Mouse (Mus musculus) MEL (cell line): Measurements from ENCODE around the gene Tnfrsf12a. TPM values are rescaled to one million over a fixed set of nuclear protein-coding genes. Genes with fewer than 3 reads are reported as not detected.

Experiments used
- DNase-seq: peaks from one replicate; pipeline ENCODE4 v3.0.0; 2011; ENCODE audit warnings: low read depth, low spot score
- H3K27ac ChIP-seq: 2 replicates; pipeline ENCODE4 v1.5.1; 2012; ENCODE audit warnings: low read depth, mild to moderate bottlenecking, control low read depth, low read length, moderate library complexity; ENCODE audit not compliant: control insufficient read depth
- H3K27me3 ChIP-seq, 2 experiments: fragments of 150-350 bp in 1 of 2; sonication (generic) in 1 of 2; 2 replicates each; pipeline ENCODE4 v1.6.1; 2012; ENCODE audit warnings: low read length in 2 of 2, mild to moderate bottlenecking in 2 of 2, improper control_type of control experiment in 1 of 2, moderate library complexity in 1 of 2; ENCODE audit not compliant: insufficient read depth in 2 of 2, control insufficient read depth in 1 of 2
- H3K36me3 ChIP-seq, 2 experiments: 2 replicates each; pipeline ENCODE4 v1.6.1; 2012 to 2014; ENCODE audit warnings: low read length in 2 of 2, improper control_type of control experiment in 1 of 2, inconsistent platforms in 1 of 2, mild to moderate bottlenecking in 1 of 2; ENCODE audit not compliant: insufficient read depth in 2 of 2, control insufficient read depth in 1 of 2
- H3K4me1 ChIP-seq, 2 experiments: fragments of 150-350 bp in 1 of 2; sonication (generic) in 1 of 2; 2 replicates each; pipeline ENCODE4 v1.6.1; 2012; ENCODE audit warnings: low read length in 2 of 2, improper control_type of control experiment in 1 of 2, mild to moderate bottlenecking in 1 of 2; ENCODE audit not compliant: insufficient read depth in 2 of 2, control insufficient read depth in 1 of 2
- H3K4me3 ChIP-seq, 2 experiments: fragments of 150-350 bp in 1 of 2; sonication (generic) in 1 of 2; 2 replicates each; pipeline ENCODE4 v1.5.1; 2012; ENCODE audit warnings: low read depth in 2 of 2, low read length in 2 of 2, mild to moderate bottlenecking in 2 of 2, moderate library complexity in 2 of 2, control low read depth in 1 of 2, improper control_type of control experiment in 1 of 2; ENCODE audit not compliant: control insufficient read depth in 1 of 2, insufficient read depth in 1 of 2
- H3K79me2 ChIP-seq: 2 replicates; pipeline ENCODE4 v1.6.1; 2012; ENCODE audit warnings: mild to moderate bottlenecking, low read length, moderate library complexity; ENCODE audit not compliant: control insufficient read depth, poor library complexity, insufficient read depth
- H3K9ac ChIP-seq: 2 replicates; pipeline ENCODE4 v1.6.1; 2012; ENCODE audit warnings: low read depth, mild to moderate bottlenecking, control low read depth, low read length, moderate library complexity; ENCODE audit not compliant: control insufficient read depth, poor library complexity, severe bottlenecking
- H3K9me3 ChIP-seq: fragments of 150-350 bp; sonication (generic); replicated peaks from 2 replicates; pipeline ENCODE4 v1.6.1; 2012; ENCODE audit warnings: mild to moderate bottlenecking, low read length, improper control_type of control experiment, moderate library complexity; ENCODE audit not compliant: insufficient read depth
- CTCF ChIP-seq, 3 experiments: IDR thresholded peaks in 2 of 3; conservative IDR thresholded peaks in 1 of 3; 2 replicates each; pipeline ENCODE4 v1.5.1; 2011 to 2012; ENCODE audit warnings: low read length in 3 of 3, low read depth in 2 of 3, mild to moderate bottlenecking in 2 of 3, improper control_type of control experiment in 1 of 3, inconsistent platforms in 1 of 3, mixed read lengths in 1 of 3, moderate library complexity in 1 of 3; ENCODE audit not compliant: control insufficient read depth in 1 of 3, insufficient read depth in 1 of 3, poor library complexity in 1 of 3, severe bottlenecking in 1 of 3
- E2F4 ChIP-seq: IDR thresholded peaks from 2 replicates; pipeline ENCODE4 v1.6.1; 2011; ENCODE audit warnings: low read depth, low read length, improper control_type of control experiment, borderline replicate concordance
- ELF1 ChIP-seq: IDR thresholded peaks from 2 replicates; pipeline ENCODE4 v1.6.1; 2014; ENCODE audit warnings: low read depth, mild to moderate bottlenecking, inconsistent platforms, low read length, improper control_type of control experiment, moderate library complexity
- ETS1 ChIP-seq: IDR thresholded peaks from 2 replicates; pipeline ENCODE4 v1.6.1; 2012; ENCODE audit warnings: low read depth, mild to moderate bottlenecking, inconsistent platforms, low read length, improper control_type of control experiment, moderate library complexity
- KAT2A ChIP-seq: conservative IDR thresholded peaks from 2 replicates; pipeline ENCODE4 v1.6.1; 2012; ENCODE audit warnings: low read depth, low read length, improper control_type of control experiment, inconsistent platforms
- MAX ChIP-seq: IDR thresholded peaks from 2 replicates; pipeline ENCODE4 v1.6.1; 2011; ENCODE audit warnings: low read length, improper control_type of control experiment
- MAZ ChIP-seq: IDR thresholded peaks from 2 replicates; pipeline ENCODE4 v1.6.1; 2012; ENCODE audit warnings: low read depth, mild to moderate bottlenecking, inconsistent platforms, low read length, improper control_type of control experiment
- MEF2A ChIP-seq: IDR thresholded peaks from 2 replicates; pipeline ENCODE4 v1.6.1; 2014; ENCODE audit warnings: low read depth, mild to moderate bottlenecking, inconsistent platforms, low read length, improper control_type of control experiment; ENCODE audit not compliant: poor library complexity, insufficient replicate concordance, severe bottlenecking; ENCODE audit errors: extremely low read depth
- MXI1 ChIP-seq: IDR thresholded peaks from 2 replicates; pipeline ENCODE4 v1.6.1; 2011; ENCODE audit warnings: mild to moderate bottlenecking, low read depth, low read length, improper control_type of control experiment
- NELFE ChIP-seq: IDR thresholded peaks from 2 replicates; pipeline ENCODE4 v1.6.1; 2011; ENCODE audit warnings: low read depth, low read length, improper control_type of control experiment
- POLR2AphosphoS2 ChIP-seq: IDR thresholded peaks from 2 replicates; pipeline ENCODE4 v1.6.1; 2011; ENCODE audit warnings: low read length, improper control_type of control experiment
- POLR2AphosphoS5 ChIP-seq: IDR thresholded peaks from 2 replicates; pipeline ENCODE4 v1.6.1; 2012; ENCODE audit warnings: low read depth, borderline replicate concordance, mild to moderate bottlenecking, inconsistent platforms, low read length, moderate library complexity, mixed read lengths
- RAD21 ChIP-seq: IDR thresholded peaks from 2 replicates; pipeline ENCODE4 v1.6.1; 2011; ENCODE audit warnings: mild to moderate bottlenecking, low read depth, low read length, improper control_type of control experiment
- SIN3A ChIP-seq: IDR thresholded peaks from 2 replicates; pipeline ENCODE4 v1.6.1; 2012; ENCODE audit warnings: low read length, improper control_type of control experiment, inconsistent platforms
- SMC3 ChIP-seq: IDR thresholded peaks from 2 replicates; pipeline ENCODE4 v1.6.1; 2011; ENCODE audit warnings: low read depth, low read length, improper control_type of control experiment
- TAL1 ChIP-seq: IDR thresholded peaks from 2 replicates; pipeline ENCODE4 v1.6.1; 2012; ENCODE audit warnings: mild to moderate bottlenecking, inconsistent platforms, low read length, moderate library complexity, mixed read lengths
- TCF12 ChIP-seq: IDR thresholded peaks from 2 replicates; pipeline ENCODE4 v1.6.1; 2014; ENCODE audit warnings: low read depth, mild to moderate bottlenecking, inconsistent platforms, low read length, improper control_type of control experiment, moderate library complexity
- USF1 ChIP-seq: IDR thresholded peaks from 2 replicates; pipeline ENCODE4 v1.6.1; 2014; ENCODE audit warnings: low read depth, mild to moderate bottlenecking, inconsistent platforms, low read length, improper control_type of control experiment, moderate library complexity
- ZC3H11A ChIP-seq: IDR thresholded peaks from 2 replicates; pipeline ENCODE4 v1.6.1; 2012; ENCODE audit warnings: low read depth, mild to moderate bottlenecking, inconsistent platforms, low read length, improper control_type of control experiment
- ZMIZ1 ChIP-seq: IDR thresholded peaks from 2 replicates; pipeline ENCODE4 v1.6.1; 2012; ENCODE audit warnings: low read depth, mild to moderate bottlenecking, inconsistent platforms, low read length, improper control_type of control experiment, moderate library complexity
- ZNF384 ChIP-seq: IDR thresholded peaks from 2 replicates; pipeline ENCODE4 v1.6.1; 2012; ENCODE audit warnings: low read depth, mild to moderate bottlenecking, inconsistent platforms, low read length, improper control_type of control experiment
- polyA plus RNA-seq, 2 experiments: library from polyadenylated mRNA; stranded (reverse) in 1 of 2; unstranded in 1 of 2; fragments of >175 nt in 1 of 2; fragments of >200 nt in 1 of 2; gene quantifications; 2 replicates each; pipeline versions ENCODE4 v1.2.1 to v1.2.4; 2012; ENCODE audit warnings: low replicate concordance in 2 of 2, low read depth in 1 of 2; ENCODE audit not compliant: insufficient read length in 2 of 2, insufficient read depth in 1 of 2, missing spikeins in 1 of 2
- total RNA-seq: library from RNA; depleted of rRNA; stranded (reverse); fragments of 300-350 nt; gene quantifications from 2 replicates; pipeline ENCODE4 v1.2.3, GENCODE M21; 2012

Gene Tnfrsf12a
- total and polyA plus RNA-seq, 3 experiments, result 14.7 to 18.8 TPM; not detected in 1

DNA sequence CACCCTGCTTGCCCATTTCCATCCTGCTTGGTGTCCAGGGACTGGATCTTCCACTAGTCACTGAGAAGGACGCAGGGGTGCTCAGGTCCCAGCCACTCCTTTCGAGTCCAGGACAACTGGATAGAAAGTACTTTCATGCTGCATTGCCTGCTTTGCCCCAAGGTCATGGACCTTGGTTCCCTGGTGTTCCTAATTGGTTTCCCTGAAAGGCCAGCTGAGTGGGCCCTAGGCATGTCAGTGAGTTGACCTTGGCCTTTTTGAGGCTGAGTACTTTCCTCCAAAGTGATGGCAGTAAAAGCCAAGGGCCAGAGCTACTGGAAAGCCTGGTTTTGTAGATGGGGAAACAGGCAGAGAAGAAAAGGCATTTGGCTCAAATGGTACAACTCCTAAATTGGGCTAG is 44.6 kb upstream of the Tnfrsf12a start:
- H3K4me3 ChIP-seq, result no peak overlapping the region
- TF ChIP-seq ZNF384, result no peak
- TF ChIP-seq NELFE, result no peak
- no peak for TF ChIP-seq ELF1
- TF ChIP-seq SIN3A, result no peak
- no peak for TF ChIP-seq ZMIZ1
- no peak for TF ChIP-seq TCF12
- no peak for TF ChIP-seq RAD21
- TF ChIP-seq MAZ, result no peak
- TF ChIP-seq MEF2A, result no peak
- no peak for TF ChIP-seq CTCF (IDR thresholded peaks at IDR 0.05 in 2 of 3, conservative IDR thresholded peaks at IDR 0.05 in 1 of 3; ENCODE audit: control insufficient read depth in 1 of 3, insufficient read depth in 1 of 3, low read depth in 2 of 3, low read length in 3 of 3, poor library complexity in 1 of 3, severe bottlenecking in 1 of 3)
- TF ChIP-seq KAT2A, result no peak
- TF ChIP-seq MXI1, result no peak
- no peak for TF ChIP-seq MAX
- TF ChIP-seq USF1, result no peak
- TF ChIP-seq ETS1, result no peak

DNA sequence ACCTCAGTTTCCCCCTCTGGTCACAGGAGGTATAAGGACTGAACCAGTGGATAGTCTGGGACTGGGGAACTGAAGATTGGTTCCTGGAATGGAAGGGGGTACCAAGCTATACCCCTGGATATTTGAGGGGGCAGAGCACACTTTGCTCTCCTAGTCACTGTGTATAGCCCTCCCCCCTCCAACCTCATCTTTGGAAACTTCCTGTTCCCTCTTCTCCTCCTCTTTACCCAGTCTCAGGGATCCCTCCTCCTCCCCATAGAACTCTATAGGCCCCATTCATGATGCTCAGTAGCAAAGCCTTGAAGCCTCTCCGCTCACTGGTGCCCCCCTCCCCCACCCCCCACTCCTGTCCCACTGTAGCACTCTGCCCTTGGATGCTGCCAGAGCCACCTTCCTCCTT is 42.2 kb upstream of the Tnfrsf12a start:
- no peak overlapping the region for H3K27ac ChIP-seq
- H3K4me1 ChIP-seq, result no peaks in the 10 kb centered on the region
- no peak overlapping the region for H3K9ac ChIP-seq
- H3K36me3 ChIP-seq, result no peaks in the 10 kb centered on the region
- H3K9me3 ChIP-seq, result no peaks in the 10 kb centered on the region
- H3K4me3 ChIP-seq, result no peak overlapping the region
- TF ChIP-seq ZC3H11A (no peak), TAL1 (no peak), SIN3A (no peak), ETS1 (no peak), E2F4 (no peak), POLR2AphosphoS2 (no peak), POLR2AphosphoS5 (no peak), ZNF384 (no peak), SMC3 (no peak)
- H3K27me3 ChIP-seq, result peaks cover 2 to 3% of the 10 kb centered on the region in 2 experiments; a peak in 3 of 4 replicates
- no peaks in the 10 kb centered on the region for H3K79me2 ChIP-seq
- no peak for DNase-seq

More for the DNA sequence above, 44.6 kb upstream of the Tnfrsf12a start:
- Histone ChIP-seq H3K27me3 (peaks cover 0 to 3% of the 10 kb centered on the region in 2 experiments; a peak in 2 of 4 replicates), H3K9me3 (no peaks in the 10 kb centered on the region), H3K27ac (no peak overlapping the region), H3K4me1 (peaks cover 0 to 10% of the 10 kb centered on the region in 2 experiments; a peak in 2 of 4 replicates), H3K36me3 (peaks cover 0 to 5% of the 10 kb centered on the region in 2 experiments; a peak in 2 of 4 replicates), H3K79me2 (peaks cover 6% of the 10 kb centered on the region), H3K9ac (no peak overlapping the region)
- DNase-seq, result no peak
